Mouse (Mus musculus) retina, postnatal 1 day (tissue): ENCODE data around the gene Ttc8.
A peak's percentile ranks its signal among the peaks of the same experiment; 100 is the strongest.

Experiments used
- DNase-seq: peaks from one replicate; pipeline ENCODE4 v3.0.0-alpha.2; 2012

Ttc8 gene

DNA sequence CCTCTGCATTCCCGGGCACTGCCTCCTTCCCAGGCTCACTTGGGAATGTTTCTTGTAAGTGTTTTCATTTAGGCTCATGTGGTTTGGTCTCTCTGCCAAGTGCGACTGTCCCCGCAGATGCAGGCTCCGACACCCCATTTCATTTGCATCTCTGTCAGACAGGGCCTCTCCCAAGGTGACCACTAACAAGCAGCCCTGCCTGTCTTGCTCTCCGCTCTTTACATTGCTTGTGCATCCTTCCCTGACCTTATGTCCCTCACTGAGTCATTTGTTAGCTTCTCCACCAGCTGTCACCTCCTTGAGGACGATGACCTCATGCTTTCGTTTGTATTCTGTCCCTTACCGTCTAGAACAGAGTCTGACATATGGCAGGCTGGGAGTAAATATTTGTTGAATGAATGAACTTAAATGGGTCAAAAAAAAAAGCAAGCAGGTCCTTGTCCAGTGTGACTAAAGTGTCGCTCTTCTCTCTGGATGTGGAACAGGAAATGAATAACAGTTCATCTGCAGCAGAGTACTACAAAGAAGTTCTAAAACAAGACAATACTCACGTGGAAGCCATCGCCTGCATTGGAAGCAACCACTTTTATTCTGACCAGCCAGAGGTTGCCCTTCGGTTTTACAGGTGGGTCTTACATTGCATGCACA lies 53.9 kb downstream of the Ttc8 start:
- peak; percentile 45 for DNase-seq

DNA sequence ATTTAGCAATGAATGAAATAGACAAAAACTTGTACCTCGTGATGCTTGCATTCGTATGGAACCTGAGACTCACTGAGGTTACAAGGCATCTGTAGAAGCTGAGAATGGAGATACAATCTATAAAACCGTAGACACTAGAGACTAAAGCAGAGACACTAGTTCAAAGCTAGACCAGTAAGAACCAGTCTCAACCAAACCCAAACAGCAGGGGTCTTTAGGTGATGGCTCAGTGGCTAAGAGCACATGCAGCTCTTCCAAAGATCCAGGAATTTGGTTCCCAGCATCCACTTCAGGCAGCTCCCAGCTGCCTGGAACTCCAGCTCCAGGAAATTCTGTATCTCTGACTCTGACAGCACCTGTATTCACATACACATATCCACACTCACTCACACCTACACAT lies 60.7 kb downstream of the Ttc8 start:
- no peak for DNase-seq

DNA sequence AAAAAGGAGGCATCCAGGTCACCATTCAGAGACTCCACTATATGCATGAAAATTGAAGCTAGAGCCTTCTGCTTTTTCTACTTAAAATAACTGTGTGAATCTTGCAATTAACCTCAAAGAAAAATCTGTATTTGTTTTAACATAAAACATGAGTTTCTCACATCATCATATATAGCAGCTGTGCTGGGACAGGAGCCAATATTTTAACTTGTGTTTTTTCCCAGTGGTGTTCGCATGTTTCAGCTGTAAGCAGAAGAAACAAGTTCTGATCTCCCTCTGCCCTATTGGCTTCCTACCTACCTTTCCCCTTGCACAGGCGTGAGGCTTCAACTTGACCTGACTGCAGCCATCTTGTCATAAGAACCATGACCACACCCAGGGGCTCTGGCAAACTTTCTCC lies 64.4 kb downstream of the Ttc8 start:
- no peak for DNase-seq

DNA sequence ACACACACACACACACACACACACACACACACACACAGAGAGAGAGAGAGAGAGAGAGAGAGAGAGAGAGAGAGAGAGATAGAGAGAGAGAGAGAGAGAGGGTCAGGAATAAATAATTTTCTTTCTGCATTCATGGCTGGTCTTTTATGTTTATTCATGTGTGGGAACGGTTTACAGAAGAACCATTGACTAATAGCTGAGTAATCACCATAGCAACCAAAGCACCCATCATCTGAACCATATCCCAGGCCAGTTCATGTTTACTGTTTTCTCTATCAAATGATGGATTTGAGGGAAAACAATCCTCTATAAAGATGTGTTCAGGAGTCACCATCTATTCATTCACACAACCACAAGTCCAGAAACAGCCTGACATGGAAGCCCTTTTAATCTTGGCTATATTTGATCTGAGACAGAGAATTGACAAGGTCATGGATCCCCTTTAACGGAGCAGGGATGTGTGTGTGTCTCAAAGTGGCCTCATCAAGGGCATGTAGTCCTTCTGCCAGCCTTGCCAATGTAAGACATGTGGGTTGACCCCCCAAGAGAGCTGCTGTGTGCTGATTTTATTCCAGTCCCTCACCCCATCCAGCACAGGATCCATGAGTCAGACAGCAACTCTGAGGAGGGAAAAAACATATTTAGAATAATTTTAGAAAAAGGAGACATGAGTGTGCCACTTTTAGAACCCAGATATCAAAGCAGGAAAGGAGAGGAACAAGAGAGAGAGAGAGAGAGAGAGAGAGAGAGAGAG lies 70.9 kb downstream of the Ttc8 start:
- DNase-seq: no peak

DNA sequence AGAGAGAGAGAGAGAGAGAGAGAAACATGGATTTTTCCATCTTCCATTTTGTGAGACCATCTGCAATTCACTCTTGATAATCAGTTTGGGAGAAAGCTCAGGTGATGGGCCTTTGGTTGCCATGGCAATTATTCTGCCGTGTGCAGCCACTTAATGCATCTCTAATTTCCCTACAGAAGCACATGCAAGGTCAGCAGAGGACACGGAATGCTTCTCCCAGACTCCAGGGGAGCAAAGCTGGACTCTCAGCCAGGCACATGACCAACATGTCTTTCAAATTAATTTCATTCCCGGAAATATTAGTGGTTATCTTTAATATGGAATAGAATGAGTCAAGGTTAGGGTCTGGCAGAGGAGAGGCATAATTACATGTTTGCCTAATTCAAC lies 71.4 kb downstream of the Ttc8 start:
- no peak for DNase-seq

DNA sequence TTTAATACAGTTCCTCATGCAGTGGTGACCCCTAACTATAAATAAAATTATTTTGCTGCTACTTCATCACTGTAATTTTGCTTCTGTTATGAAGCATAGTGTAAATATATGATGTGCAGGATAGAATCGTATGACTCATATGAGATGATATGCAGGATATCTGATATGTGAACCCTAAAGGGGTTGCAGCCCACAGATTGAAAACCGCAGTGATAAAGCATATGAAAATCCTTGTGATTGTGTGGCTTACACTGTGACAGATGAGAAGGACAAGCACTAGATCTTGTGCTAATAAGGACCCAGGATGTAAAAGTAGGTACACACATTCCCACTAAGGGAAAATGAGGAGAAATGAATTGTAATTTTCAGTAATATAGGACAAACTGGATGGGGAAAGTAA lies 73.4 kb downstream of the Ttc8 start:
- DNase-seq: no peak

DNA sequence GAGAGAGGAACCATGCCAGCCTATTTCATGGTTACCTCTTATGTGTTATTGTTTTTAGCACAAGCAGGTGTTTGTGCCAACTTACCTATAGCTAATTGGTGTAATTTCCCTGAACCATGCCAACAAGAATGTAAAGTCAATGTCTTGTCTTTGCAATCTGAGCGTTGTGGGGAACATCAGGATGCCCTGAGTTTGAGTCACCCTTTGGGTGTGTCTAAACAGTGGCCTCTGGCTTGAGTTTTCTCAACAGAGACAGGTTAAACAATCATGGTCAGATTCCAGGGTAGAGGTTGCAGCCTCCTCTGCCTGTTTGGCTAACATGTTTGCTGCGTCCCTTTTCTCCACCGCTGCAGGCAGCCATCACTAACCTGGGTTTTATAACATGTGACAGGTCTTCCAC lies 74.0 kb downstream of the Ttc8 start:
- DNase-seq: peak; percentile 67

DNA sequence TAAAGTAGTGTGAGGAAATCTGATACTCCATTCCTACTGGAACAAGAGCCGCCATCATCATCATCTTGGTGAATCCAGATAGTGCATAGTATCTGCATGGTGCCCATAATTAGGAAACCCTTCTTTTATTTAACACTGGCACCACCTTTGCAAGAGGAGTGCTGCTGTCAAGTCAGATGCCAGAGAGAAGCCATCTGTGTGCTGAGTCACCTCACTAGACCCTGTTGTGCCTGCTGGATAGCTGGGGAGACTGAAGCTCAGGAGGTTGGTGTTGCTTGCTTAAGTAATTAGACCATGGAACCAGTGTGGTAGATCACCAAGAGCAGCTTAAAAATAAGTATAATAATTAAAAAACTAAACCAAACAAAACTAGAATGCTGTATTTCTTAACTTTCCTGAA lies 75.5 kb downstream of the Ttc8 start:
- peak; percentile 23 for DNase-seq

DNA sequence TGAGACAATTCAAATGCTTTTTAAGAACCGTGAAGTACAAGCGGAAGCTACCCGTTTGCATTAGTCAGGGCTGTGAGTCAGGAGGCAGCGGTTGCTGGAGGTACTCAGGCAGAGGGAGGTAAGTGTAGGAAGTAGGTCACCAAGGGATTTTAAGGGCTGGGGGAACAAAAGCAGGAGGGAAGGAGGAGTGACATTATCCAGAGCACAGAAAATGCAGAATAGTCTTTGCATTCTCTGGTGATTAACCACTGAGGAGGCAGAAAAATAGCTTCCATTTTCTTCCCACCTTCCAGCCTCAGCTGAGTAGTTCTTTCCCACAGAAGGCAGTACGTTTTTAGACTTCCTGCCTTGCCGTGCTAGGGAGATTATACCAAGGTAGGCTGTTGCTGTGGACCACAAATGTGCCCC lies 76.2 kb downstream of the Ttc8 start:
- peak; percentile 71 for DNase-seq

DNA sequence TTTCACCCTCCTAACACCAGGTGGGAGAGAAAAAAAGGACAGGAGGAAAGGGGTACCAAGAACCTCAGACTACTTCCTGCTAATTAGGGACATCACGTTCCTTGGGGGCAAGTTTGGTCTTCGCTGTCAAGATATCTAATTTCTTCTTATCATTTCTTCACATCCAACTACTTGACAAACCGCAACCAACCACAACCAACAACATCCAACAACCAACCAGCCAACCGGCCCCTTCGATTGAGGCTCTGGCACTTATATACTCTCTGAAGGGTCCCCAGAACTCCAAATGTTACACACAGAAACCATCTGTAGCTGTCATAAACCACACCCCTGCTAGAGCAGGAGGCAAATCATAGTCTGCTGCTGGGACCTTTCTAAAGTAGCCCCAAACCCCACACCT lies 76.7 kb downstream of the Ttc8 start:
- no peak for DNase-seq

DNA sequence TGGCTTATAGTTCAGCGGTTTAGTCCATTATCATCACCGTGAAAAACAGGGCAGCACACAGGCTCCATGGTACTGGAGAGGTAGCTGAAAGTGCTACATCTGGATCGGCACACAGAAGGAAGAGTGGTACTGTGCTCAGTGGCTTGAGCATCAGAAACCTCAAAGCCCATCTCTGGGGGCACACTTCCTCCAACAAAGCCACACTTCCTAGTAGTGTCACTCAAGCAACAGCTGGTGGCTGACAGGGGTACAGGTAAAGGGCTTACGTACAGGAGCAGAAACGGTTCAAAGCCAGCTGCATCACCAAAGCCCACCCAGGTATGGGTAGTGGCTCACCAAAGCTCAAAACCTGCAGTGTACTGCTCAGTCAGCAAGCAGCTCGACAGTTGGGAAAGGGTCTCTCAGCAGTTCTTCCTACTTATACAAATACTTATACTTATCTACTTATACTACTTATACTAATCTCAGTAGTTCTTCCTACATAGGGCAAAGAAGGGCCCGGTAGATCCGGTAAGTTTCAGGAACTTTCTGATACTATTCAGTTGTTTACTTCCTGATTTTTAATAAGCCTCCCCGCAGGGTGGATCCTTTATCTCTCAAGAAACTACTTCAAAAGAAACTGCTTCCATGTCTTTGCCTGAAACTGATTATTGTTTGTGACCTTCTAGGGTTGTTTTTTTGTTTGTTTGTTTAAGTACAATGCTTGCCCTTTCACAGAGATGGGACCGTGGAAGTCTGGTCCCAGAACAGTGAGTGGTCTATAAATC lies 78.5 kb downstream of the Ttc8 start:
- DNase-seq: no peak

DNA sequence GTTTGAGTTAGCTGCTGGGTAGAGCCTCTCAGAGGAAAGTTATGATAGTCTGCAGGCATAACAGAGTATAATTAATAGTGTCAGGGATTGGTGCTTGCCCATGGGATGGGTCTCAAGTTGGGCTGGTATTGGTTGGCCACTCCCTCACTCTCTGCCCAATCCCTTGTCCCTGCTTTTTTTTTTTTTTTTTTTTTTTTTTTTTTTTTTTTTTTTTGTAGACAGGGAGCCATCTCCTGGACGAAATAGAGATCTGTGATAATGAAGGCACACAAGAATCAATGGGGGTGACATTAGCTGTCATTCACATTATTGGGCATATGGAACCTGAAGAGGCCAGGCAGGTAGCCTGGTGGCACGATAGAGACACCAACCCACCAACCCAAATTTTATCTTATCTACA lies 79.9 kb downstream of the Ttc8 start:
- DNase-seq: no peak

DNA sequence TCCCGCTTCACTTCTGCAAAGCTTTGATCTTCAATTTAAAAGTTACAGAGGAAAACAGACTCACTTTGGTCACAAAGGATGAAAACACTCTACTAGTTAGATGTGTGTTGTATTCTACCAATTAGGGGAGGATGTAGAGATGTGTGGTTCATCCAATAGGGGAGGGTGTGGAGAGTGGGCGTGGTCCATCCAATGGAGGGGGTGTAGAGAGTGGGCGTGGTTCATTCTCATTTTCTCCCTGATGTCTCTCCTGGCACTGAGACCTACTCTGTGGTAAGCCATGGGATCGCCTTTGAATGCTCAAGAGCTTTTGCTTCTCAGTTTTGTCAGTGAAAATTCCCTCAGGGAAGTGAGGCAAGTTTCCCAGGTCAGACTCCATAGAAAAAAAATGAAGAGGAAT lies 82.7 kb downstream of the Ttc8 start:
- no peak for DNase-seq

DNA sequence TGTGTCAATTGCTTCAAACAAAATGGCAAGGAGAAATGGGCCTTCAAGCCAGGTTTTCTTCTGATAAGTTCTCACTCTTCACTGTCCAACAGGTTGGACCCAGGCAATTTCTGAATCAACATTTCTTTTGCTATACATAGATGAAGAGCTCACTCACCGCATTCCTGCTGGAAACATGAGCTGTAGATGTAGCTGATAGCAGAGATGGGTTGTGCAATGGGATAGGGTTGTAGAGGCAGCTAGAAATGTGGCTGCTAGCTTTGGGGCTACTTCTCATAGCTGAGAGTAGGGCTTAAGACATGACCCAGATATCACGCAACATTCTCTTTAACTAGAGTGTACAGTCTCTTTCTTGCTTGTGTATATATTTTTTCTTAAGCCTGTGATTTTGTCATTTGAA lies 84.4 kb downstream of the Ttc8 start:
- DNase-seq: no peak

DNA sequence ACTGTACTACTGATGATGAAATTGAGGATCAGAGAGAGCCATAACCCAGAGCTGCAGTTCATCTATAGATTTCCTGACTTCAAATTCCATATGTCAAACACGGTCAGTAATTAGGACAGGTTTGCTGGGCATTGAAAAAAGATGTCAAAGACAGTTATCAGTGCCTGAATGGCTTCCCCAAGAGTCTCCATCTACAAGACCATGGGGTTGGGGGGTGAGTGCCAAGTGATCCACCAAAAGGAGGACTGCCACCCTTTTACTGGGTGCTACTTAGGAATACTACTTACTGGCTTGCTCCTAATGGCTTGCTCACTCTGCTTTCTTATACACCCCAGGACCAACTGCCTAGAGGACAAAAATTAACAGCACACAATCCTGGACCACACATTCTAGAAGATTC lies 88.4 kb downstream of the Ttc8 start:
- DNase-seq: peak; percentile 51

DNA sequence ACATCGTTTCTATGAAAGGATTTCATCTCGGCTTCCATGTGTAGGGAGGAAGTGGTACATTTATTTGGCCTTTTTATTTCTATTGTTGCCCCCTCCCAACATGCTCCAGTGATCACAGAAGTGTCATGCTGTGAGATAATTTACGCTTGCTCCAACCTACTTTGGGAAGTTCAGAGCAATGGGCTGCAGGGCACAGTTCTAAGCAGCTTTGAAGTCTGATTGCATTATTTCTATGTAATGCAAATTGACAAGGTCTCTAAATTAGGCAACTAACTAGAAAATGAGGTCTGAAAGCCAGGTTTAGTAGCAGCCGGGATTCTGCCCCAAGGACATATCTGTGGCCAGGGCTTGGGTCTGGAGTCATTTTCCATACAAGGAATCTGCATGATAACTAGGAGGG lies 89.1 kb downstream of the Ttc8 start:
- DNase-seq: peak; percentile 85

DNA sequence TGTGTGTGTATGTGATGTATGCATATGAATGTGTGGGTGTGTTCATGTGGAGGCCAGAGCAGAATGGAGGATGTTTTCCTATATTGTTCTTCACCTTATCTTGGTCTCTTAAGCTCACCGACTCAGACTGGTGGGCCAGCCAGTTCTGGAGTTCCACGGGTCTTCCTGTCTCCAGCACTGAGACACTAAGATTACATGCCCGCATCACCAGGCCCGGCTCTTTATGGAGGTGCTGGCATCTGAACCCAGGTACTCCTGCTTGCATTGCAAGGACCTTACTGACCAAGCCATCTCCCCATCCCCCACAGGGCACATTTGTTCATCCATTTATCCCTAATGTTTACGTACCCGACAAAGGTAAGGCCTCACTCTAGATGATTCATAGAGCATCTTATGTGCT lies 89.7 kb downstream of the Ttc8 start:
- DNase-seq: peak; percentile 50

DNA sequence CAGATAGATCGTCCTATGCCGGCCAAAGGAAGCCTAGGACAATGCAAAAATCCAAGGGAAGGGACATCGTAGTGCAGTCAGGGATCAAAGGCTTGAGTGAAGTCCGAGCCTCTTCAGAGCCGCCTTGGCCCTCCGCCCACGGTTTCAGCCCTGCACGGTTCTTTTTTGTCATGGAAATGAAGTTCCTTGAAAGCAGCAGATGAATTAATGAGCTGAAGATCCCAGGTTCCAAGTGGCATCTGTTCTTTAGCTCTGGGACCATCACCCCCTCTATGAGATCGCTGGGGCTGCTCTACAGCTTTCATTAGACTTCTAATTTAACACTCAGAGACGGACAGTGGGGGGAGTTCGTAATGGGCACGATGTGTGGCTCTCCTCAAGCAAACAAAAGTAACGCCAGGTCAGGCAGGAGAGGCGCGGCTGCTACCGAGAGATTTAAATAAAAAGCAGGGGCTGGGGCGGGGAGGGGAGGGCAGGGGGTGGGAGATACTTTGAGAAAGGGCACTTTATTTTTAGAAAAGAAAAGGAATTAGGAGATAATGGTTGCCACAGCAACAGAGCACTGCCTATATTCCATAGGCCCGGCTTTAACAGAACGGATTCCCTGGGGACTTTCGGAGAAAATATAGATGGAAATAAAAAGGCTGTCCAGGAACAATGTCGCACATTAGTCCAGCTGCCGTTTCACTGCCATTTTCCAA lies 90.9 kb downstream of the Ttc8 start:
- peak; percentile 90 for DNase-seq

DNA sequence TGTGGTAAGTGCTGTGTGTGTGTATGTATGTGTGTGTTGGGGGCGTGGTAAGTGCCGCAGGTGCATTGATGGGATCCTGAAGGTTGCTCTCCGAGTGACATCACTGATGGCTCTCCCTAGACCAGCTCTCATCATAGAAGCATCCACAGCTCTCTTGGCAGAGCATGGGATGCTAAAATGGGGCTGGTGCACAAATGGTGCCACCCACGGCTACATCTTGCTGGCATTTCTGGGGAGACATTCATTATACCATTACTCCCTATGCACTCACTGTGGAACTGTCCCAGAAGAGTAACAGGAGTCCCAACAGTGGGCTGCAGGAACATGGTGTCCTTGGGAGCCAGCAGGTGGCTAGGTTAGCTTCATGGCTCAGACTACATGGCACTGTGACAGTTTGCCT lies 95.5 kb downstream of the Ttc8 start:
- no peak for DNase-seq

DNA sequence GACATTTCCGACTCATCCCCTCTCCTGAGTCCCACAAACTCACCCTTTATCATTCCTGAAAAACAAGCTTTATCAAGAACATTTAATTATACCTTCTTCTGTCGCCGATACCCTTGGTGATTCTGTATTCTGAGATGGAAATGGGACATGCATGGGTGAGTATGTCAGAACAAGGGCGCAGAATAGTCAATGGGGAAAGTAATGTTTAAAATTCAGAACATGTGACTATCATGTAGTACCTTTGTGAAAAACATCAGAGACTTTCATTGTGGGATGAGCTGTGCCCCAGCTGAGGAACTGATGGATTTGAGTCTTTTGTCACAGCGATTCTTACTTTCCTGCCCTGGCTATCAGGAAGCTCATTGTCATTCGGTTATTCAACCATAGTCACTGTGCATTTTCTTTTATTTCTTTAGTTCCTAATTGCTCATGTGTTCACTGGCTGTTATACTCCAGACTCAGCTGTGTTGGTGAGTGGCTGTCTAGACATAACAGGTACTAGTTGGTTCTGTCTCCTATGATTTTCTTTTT lies 104.1 kb downstream of the Ttc8 start:
- DNase-seq: no peak

DNA sequence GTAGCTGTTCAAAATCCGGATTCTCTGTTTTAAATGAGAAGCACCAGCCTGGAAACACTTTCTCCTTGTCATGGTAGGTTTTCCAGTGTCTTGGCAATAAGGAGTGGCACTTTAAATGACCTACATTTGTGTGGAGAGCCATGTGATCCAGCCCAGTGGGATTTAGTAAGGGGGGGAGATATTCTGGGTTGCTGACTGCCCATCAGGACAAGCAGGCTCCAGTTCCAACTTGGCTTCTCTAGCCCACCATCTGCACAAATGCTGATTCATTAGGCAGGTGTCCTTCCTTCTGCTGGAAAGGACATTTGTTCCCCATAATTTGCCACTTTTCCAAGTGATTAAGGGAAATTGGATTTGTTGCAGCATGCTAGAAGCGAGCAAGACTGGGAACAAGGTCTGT lies 105.9 kb downstream of the Ttc8 start:
- peak; percentile 77 for DNase-seq

DNA sequence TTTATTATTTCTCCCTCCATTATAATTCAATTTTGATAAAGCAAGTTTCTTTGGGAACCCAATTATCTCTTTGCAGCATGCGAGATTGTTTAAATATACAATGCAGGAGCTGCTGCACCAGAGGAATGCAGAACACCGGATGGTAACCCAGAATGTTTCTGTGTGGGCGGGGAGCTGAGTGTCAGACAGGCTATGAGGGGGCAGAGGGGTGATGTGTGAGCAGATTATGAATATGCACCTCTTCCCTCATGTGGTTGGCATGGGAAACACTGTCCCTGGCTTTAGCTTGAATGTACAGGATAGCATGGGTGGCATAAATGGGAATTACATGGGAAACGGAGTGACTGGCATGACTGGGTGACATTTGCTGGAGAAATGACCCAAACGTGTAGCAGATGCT lies 108.3 kb downstream of the Ttc8 start:
- DNase-seq: no peak

DNA sequence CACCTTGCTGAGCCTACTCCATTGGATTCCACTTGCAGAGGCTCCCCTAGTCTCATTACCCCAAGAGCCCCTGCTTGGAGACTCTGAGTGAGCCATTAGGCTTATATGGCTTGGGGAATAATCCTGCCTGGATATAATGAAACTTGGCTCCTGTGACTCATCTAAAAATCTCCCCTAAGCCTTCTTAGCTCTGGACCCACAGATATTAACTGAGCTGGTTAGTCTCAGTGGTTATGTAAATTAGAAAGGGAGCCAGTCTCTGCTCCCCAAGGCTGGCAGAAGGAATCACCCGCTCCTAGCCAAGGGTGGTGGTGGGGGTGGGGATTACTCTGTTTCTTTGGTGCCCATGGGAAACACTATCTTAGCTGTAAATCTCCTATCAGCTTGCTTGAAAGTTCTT lies 109.6 kb downstream of the Ttc8 start:
- peak; percentile 80 for DNase-seq
